Mouse (Mus musculus): ENCODE results near the gene Fto. TPM values are rescaled to one million over a fixed set of nuclear protein-coding genes. Genes with fewer than 3 reads are reported as not detected.

Fto gene
- polyA plus RNA-seq, 1 experiment from 2014 or later = 116 TPM

DNA sequence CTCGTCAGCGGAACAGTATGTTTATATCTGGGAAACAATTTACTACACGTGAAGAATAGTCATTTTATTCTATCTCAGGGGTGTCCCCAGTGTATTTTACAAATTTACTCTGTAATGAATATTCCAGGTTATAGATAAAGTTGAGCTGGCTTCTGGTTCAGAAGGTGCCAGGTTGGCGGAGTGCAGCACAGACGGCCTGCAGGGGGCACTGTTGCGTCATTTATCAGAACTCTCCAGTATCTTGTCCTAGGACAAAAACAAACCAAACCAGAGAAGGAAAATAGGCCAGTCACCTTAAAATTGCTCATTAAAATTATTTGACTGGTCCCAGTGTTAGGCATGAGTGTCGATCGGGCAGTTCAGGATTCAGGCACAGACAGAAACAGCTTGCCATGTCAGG, 218.6 kb downstream of the Fto start:
- H3K4me3 ChIP-seq = no peak overlapping the region
- H3K4me2 ChIP-seq (replicated peaks) = no peak overlapping the region
- no peaks in the 10 kb centered on the region for H3K36me3 ChIP-seq
- H3K4me1 ChIP-seq = peaks cover 33% of the 10 kb centered on the region
- 24% methylated on average over 8 of the region's 8 CpGs for WGBS
- 0 out of 2 replicates have a peak, but pooled peaks have one; percentile 27 for ATAC-seq (ENCODE audit: low FRiP score)
- H3K27me3 ChIP-seq = peaks cover 28% of the 10 kb centered on the region
- H3K9ac ChIP-seq = no peak overlapping the region
- no peak overlapping the region for H3K27ac ChIP-seq
- no peaks in the 10 kb centered on the region for H3K9me3 ChIP-seq (replicated peaks)

DNA sequence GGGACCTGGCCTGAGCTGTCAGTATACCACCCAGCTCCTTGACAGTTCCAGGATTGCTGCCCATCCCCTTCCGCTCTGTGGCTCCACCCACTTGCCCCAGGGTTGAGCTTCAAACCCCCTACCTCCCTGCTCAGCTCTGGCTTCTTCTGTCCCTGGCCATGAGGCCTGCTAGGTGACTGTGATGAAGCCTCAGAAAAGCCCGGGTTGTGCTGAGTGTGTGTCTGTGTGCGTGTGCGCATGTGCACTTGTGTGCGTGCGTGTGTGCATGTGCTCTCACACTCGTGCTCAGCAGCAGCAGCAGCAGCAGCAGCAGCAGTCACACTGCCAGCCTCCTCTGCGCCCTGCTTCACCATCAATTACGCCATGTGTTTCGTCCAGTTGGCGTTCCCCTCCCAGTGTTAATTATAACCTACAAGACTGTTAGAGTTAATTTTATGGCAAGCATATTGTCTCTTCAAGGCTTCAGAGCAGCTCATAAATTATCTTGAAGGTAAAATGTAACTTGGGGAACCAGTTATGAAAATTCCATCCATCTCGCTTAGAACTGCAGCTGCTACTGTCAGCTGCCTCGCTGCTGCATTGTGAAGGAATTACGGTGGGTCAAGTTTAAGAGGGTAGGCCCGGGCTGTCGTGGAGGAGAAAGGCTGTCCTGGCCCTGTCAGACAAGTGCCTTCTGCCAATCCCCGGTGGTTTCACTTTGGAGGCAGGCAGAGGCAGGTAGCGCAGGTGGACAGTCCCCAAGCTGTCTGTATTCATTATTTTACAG, 219.5 kb downstream of the Fto start:
- H3K27ac ChIP-seq = peak overlapping the region; percentile 49
- H3K9me3 ChIP-seq (replicated peaks) = no peaks in the 10 kb centered on the region
- 60% methylated on average over 18 of the region's 18 CpGs for WGBS
- peak overlapping the region; percentile 11; the same call in 1 of the 2 replicates for H3K4me2 ChIP-seq (replicated peaks)
- peak; percentile 62; the same call in 1 of the 2 replicates for ATAC-seq (ENCODE audit: low FRiP score)
- H3K4me1 ChIP-seq = peaks cover 40% of the 10 kb centered on the region
- no peak overlapping the region for H3K9ac ChIP-seq
- peaks cover 21% of the 10 kb centered on the region for H3K27me3 ChIP-seq
- H3K36me3 ChIP-seq = no peaks in the 10 kb centered on the region
- H3K4me3 ChIP-seq = no peak overlapping the region

DNA sequence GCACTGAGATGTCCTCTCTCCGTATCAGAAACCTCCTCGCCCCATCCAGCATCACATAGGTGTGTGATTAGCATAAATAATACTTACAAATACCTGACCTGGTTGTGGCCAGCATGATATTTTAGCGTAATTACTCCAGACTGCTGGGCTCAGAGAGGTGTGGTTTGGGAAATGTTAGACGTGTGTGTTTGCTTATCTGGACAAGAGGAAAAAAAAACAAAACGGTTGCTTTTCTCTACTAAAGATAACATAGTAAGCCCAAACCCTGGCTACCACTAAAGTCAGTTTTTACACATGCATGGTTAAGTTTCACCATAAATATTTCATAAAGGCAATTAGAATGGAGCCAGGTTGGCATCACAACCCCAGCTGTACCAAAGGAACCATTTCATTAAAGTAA, 221.4 kb downstream of the Fto start:
- no peak overlapping the region for H3K4me3 ChIP-seq
- H3K4me1 ChIP-seq = peaks cover 51% of the 10 kb centered on the region
- H3K4me2 ChIP-seq (replicated peaks) = no peak overlapping the region
- H3K27me3 ChIP-seq = peaks cover 13% of the 10 kb centered on the region; the same call in 1 of the 2 replicates
- ATAC-seq (ENCODE audit: low FRiP score) = no peak
- no peak overlapping the region for H3K27ac ChIP-seq
- 77% methylated on average over 5 of the region's 5 CpGs for WGBS
- no peaks in the 10 kb centered on the region for H3K36me3 ChIP-seq
- no peak overlapping the region for H3K9ac ChIP-seq
- H3K9me3 ChIP-seq (replicated peaks) = no peaks in the 10 kb centered on the region

DNA sequence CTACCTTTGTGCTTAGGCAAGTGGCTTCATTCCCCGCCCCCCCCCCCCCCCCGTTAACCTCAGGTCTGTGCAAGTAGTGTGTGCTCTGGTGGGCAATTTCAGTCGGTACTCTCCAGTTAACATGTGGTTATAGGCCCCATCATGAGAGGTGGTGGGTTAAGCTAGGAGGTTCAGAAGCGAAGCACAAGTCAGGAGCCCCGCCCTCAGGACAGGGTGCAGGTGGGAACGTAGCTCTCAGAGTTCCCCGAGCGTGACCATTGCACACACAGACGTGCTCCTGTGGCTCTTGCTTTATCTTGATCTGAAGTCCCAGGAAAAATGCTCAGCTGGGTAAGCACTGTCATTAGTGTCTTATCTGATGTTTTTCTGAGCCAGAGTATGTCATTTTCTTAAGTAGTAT, 224.8 kb downstream of the Fto start:
- no peak overlapping the region for H3K9ac ChIP-seq
- whole genome bisulfite sequencing = 77% methylated on average over 9 of the region's 9 CpGs
- no peaks in the 10 kb centered on the region for H3K36me3 ChIP-seq
- no peaks in the 10 kb centered on the region for H3K9me3 ChIP-seq (replicated peaks)
- H3K4me2 ChIP-seq (replicated peaks) = no peak overlapping the region
- no peak for ATAC-seq (ENCODE audit: low FRiP score)
- 0 out of 2 replicates have a peak overlapping the region, but pooled peaks have one; percentile 12 for H3K27ac ChIP-seq
- H3K27me3 ChIP-seq = no peaks in the 10 kb centered on the region; the same call in 1 of the 2 replicates
- H3K4me3 ChIP-seq = no peak overlapping the region
- H3K4me1 ChIP-seq = peaks cover 38% of the 10 kb centered on the region

DNA sequence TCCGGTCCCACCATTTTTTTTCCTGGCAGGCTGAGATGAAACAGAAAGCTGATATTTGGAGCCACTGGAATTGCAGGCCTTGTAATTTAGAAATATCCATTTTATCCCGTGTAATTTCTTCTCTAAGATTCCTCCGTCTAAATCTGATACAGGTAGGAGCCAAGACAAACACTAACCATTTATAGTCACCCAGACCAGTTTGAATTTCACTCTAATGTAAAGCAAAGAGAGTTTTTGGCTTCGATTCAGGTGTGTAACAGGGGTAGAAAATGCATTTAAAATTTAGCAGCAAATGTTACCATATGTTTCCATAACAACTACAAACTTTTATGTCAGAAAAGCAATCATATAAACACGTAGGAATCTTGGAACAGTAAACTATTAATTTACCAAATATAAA, 225.6 kb downstream of the Fto start:
- ATAC-seq (ENCODE audit: low FRiP score) = no peak
- Histone ChIP-seq H3K27ac (no peak overlapping the region), H3K36me3 (no peaks in the 10 kb centered on the region), H3K9me3 (replicated peaks) (no peaks in the 10 kb centered on the region), H3K27me3 (no peaks in the 10 kb centered on the region; the same call in 1 of the 2 replicates), H3K4me1 (peaks cover 31% of the 10 kb centered on the region), H3K4me2 (replicated peaks) (no peak overlapping the region), H3K4me3 (no peak overlapping the region), H3K9ac (no peak overlapping the region)
- WGBS = 76% methylated on average over 5 of the region's 5 CpGs

DNA sequence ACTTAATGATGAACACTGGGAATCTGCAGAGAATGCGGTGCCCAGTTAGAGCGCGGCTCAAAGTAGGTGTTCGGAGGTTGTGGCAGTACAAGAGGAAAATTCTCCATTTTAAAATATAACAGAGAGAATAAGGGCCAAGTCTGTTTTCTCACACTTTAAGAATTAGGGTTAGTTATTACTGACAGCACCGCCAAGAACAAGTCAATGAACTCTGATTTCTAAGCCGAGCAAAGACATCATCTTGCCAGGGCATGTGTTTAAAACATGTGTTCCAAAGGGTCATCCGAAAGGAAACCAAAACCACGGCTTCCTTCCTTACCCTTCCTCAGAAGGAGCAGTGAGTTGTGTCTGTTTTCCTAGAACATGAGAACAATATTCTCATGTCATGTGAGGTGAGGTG, 226.3 kb downstream of the Fto start:
- 86% methylated on average over 8 of the region's 8 CpGs for WGBS
- H3K27ac ChIP-seq = no peak overlapping the region
- no peaks in the 10 kb centered on the region for H3K36me3 ChIP-seq
- no peak overlapping the region for H3K9ac ChIP-seq
- H3K27me3 ChIP-seq = no peaks in the 10 kb centered on the region
- no peak for ATAC-seq (ENCODE audit: low FRiP score)
- H3K9me3 ChIP-seq (replicated peaks) = no peaks in the 10 kb centered on the region
- no peak overlapping the region for H3K4me3 ChIP-seq
- H3K4me2 ChIP-seq (replicated peaks) = no peak overlapping the region
- H3K4me1 ChIP-seq = peaks cover 28% of the 10 kb centered on the region

DNA sequence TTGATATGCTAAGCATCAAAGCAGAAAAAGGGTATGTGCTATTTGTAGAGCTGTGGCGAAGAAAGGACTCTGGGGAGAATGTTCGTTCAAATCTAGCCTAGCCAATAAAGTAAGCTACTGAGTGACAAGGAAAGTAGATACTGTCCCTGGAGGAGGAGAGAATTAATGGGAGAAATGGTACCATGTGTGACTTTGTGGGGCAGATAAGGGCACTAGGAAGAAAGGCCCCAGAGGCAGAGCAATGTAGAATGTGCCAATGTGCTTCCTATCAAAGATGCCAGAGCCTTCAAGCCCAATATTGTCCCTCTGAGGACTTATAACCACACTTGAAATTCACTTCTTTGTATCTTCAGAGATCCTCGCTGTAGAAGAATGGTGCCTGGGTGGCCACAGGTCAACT, 227.9 kb downstream of the Fto start:
- peaks cover 22% of the 10 kb centered on the region for H3K4me1 ChIP-seq
- no peaks in the 10 kb centered on the region for H3K9me3 ChIP-seq (replicated peaks)
- no peak overlapping the region for H3K27ac ChIP-seq
- no peak overlapping the region for H3K9ac ChIP-seq
- H3K36me3 ChIP-seq = no peaks in the 10 kb centered on the region
- H3K4me2 ChIP-seq (replicated peaks) = no peak overlapping the region
- no peak overlapping the region for H3K4me3 ChIP-seq
- WGBS = 75% methylated on average over 3 of the region's 3 CpGs
- ATAC-seq (ENCODE audit: low FRiP score) = no peak
- no peaks in the 10 kb centered on the region for H3K27me3 ChIP-seq

DNA sequence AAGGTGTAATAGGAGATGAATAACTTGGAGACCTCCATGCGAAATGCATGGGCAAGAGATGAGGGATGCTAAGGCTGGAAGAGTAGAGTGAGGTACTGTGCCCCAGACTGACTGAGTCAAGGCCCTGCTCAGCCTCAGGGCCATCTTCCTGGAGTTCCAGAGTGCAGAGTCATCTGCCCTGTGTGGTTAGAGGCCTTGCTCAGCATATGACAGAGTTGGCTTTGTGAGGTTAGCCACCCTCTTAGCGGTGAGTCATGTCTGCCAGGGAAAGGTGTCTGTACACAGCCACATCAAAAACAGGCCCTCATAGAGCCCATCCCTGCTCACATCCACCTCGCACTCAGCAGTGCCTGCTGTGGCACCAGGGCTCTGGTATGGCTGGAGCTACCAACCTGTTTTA, 232.2 kb downstream of the Fto start:
- WGBS = 90% methylated on average over 3 of the region's 3 CpGs
- no peaks in the 10 kb centered on the region for H3K9me3 ChIP-seq (replicated peaks)
- no peak overlapping the region for H3K4me2 ChIP-seq (replicated peaks)
- H3K4me1 ChIP-seq = peaks cover 3% of the 10 kb centered on the region; the same call in 1 of the 2 replicates
- no peak for ATAC-seq (ENCODE audit: low FRiP score)
- no peak overlapping the region for H3K4me3 ChIP-seq
- H3K9ac ChIP-seq = no peak overlapping the region
- H3K36me3 ChIP-seq = no peaks in the 10 kb centered on the region
- no peak overlapping the region for H3K27ac ChIP-seq
- H3K27me3 ChIP-seq = no peaks in the 10 kb centered on the region

DNA sequence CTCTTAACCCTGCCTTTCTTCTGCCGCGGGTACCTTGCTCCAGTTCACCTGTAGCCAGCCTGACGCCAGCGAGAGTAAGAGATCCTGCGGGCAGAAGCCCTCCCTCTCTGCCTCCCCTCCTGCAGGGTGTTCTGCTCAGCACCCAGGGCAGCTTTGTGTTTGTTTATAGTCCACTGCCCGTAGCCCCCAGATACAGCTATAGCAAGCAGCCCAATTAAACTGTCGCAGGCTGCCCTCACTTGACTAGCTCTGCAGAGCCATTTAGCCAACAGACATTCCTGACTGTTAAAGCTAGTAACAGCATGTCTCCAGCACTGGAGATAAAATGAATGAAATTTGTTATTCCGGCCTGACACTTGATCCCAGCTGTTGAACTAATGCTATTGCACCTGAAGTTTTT, 233.3 kb downstream of the Fto start:
- H3K9me3 ChIP-seq (replicated peaks) = no peaks in the 10 kb centered on the region
- ATAC-seq (ENCODE audit: low FRiP score) = no peak
- H3K4me2 ChIP-seq (replicated peaks) = no peak overlapping the region
- no peak overlapping the region for H3K4me3 ChIP-seq
- no peaks in the 10 kb centered on the region for H3K36me3 ChIP-seq
- H3K27ac ChIP-seq = no peak overlapping the region
- H3K4me1 ChIP-seq = peaks cover 9% of the 10 kb centered on the region
- H3K27me3 ChIP-seq = no peaks in the 10 kb centered on the region
- WGBS = 47% methylated on average over 8 of the region's 8 CpGs
- H3K9ac ChIP-seq = no peak overlapping the region

DNA sequence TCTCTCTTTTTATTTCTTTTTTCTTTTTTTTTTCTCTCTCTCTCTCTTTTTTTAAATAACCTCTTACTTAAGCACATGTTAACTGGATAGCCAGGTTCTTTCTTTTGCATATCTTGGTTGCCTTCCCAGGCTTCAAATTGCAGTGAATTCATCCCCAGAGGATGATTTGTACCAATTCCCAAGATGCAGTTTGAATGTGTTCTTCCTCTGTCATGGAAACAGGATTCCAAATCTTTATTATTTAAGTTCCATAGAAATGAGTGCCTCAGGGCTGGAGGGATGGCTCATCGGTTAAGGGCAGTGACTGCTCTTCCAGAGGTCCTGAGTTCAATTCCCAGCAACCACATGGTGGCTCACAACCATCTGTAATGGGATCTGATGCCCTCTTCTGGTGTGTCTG, 236.8 kb downstream of the Fto start:
- Histone ChIP-seq H3K36me3 (no peaks in the 10 kb centered on the region), H3K9me3 (replicated peaks) (no peaks in the 10 kb centered on the region), H3K9ac (no peak overlapping the region), H3K27me3 (no peaks in the 10 kb centered on the region), H3K27ac (no peak overlapping the region), H3K4me3 (no peak overlapping the region), H3K4me2 (replicated peaks) (no peak overlapping the region), H3K4me1 (peaks cover 37% of the 10 kb centered on the region)
- 89% methylated on average over 1 of the region's 1 CpGs for WGBS
- no peak for ATAC-seq (ENCODE audit: low FRiP score)

DNA sequence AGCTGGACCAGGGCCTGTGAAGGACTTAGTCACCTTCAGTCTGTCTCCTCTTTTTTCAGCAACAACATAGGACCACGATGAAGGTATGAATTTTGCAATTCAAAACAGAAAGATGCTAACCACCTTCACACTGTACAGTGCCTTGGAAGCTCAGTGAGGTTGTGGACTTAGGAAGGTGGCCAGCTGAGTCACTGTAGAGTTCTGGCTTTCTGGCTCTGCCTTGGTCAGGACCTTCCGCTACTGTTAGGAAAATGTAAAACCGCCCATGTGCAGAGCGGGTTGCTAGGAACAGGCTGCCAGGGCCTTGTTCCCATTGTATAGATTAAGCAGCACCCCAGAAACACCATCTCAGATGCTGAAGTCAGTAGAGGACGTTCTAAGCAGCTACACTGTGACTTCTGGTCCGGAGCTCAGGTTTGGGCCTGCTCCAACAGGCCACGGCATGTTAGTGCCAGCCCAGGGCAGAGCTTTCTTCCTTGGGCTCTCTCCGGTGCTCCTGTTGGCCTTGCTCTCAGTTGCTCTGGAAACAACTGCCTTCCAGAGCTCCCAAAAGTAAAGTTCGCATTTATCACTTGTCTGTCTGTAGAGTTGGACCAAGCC, 237.9 kb downstream of the Fto start:
- H3K4me3 ChIP-seq = no peak overlapping the region
- ATAC-seq (ENCODE audit: low FRiP score) = no peak
- no peaks in the 10 kb centered on the region for H3K9me3 ChIP-seq (replicated peaks)
- H3K4me1 ChIP-seq = peaks cover 37% of the 10 kb centered on the region
- no peaks in the 10 kb centered on the region for H3K36me3 ChIP-seq
- H3K9ac ChIP-seq = no peak overlapping the region
- H3K4me2 ChIP-seq (replicated peaks) = no peak overlapping the region
- peak overlapping the region; percentile 30; the same call in 1 of the 2 replicates for H3K27ac ChIP-seq
- WGBS = 81% methylated on average over 9 of the region's 9 CpGs
- no peaks in the 10 kb centered on the region for H3K27me3 ChIP-seq

DNA sequence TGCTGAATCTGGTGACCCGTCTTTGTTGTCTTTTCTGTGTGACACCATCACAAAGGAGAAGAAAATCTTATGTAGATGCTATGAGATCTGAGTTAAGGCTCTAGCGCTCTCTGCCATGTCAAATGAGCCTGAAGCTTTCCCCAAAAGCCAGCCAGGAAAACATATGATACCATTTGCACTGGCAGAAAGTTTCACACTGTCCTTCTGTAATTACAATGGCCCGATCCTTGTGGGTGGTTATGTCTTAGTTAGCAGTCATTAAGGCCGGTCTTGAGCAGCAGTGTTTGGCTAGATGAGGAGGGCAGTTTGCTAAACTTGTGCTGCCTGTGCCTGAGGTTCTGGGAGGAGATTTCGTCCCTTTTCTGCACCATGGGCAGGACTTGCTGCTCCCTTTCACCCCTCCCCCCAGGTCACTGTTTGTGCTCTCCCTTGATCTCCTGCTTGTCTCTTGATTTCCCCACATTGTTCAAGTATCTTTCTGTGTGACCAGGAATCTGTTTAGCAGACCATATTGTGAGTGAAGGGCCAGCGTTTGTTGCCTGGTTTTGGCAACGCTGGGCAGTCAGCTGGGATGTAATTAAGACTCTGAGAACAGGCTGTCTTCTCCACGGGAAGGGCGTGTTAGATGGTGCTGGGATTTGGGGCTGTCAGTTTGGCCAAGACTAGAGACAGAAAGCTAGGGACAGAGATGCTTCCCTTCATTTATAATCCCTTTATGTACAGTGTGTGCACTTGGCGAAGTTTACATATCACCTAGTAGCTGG, 238.6 kb downstream of the Fto start:
- H3K4me2 ChIP-seq (replicated peaks) = no peak overlapping the region
- H3K27ac ChIP-seq = 0 out of 2 replicates have a peak overlapping the region, but pooled peaks have one; percentile 30
- no peaks in the 10 kb centered on the region for H3K27me3 ChIP-seq
- H3K4me3 ChIP-seq = no peak overlapping the region
- no peaks in the 10 kb centered on the region for H3K36me3 ChIP-seq
- no peaks in the 10 kb centered on the region for H3K9me3 ChIP-seq (replicated peaks)
- no peak overlapping the region for H3K9ac ChIP-seq
- WGBS = 35% methylated on average over 10 of the region's 10 CpGs
- 0 out of 2 replicates have a peak, but pooled peaks have one; percentile 8 for ATAC-seq (ENCODE audit: low FRiP score)
- peaks cover 34% of the 10 kb centered on the region for H3K4me1 ChIP-seq

Data from hindbrain, embryonic 12.5 days (tissue).